Mouse (Mus musculus): ENCODE measurements around the gene Sox18.

The Sox18 gene

GRCm38 (mm10) chr2:181646626-181647472, 24.6 kb downstream of the Sox18 start:
- no peak for DNase-seq (ENCODE audit: low read depth, low spot score)

DNA sequence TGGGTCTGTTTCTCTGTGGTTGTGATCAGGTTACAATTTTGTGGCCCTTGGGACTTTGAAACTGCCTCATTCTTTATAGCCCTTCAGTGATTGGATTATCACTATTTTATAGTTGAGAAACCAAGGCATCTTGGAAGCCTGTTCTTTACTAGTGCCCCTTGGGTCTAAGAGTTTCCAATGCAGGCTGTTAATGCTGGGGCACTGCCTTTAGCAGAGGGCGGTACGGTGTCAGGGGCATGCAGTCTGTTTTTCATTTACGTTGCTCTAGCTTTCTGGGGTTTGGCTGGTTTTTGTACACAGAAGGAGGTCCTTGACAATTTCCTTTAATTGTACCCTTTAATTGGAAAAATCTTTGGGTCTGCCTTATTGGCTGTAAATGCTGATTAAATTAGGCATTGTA, 25.8 kb downstream of the Sox18 start:
- DNase-seq (ENCODE audit: low read depth, low spot score): no peak

DNA sequence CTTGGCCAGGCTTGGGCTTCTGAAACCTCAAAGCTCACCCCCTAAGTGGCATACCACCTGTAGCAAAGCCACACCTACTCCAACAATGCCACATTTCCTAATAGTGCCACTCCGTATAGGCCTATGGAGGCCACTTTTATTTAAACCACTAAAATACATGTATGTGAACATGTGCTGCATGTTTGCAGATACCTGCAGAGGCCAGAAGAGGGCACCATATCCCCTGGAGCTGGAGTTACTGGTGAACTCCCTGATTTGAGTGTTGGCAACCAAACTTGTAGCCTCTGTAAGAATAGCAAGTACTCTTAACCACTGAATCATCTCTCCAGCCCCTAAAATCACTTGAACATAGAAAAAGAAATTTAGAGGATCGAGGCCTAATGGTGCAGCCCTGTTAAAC, 27.1 kb downstream of the Sox18 start:
- DNase-seq (ENCODE audit: low read depth, low spot score): peak; percentile 68

GRCm38 (mm10) chr2:181635865-181636264, 35.6 kb downstream of the Sox18 start:
- DNase-seq (ENCODE audit: low read depth, low spot score): no peak

DNA sequence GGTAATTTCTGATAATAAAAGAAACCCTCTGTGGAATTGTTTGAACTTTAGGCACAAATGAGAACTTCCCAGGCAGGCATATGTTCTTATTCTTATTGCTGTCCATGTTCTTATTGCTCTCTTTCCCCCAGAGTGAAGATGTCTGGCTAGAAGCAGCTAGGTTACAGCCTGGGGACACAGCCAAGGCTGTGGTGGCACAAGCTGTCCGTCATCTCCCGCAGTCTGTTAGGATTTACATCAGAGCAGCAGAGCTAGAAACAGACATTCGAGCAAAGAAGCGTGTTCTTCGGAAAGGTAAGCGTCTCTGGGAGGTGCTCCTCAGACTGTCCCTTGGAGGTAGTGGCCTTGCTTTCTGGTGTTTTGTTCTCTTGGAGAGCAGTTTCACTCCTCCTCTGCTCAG, 38.8 kb downstream of the Sox18 start:
- peak; percentile 83 for DNase-seq (ENCODE audit: low read depth, low spot score)

DNA sequence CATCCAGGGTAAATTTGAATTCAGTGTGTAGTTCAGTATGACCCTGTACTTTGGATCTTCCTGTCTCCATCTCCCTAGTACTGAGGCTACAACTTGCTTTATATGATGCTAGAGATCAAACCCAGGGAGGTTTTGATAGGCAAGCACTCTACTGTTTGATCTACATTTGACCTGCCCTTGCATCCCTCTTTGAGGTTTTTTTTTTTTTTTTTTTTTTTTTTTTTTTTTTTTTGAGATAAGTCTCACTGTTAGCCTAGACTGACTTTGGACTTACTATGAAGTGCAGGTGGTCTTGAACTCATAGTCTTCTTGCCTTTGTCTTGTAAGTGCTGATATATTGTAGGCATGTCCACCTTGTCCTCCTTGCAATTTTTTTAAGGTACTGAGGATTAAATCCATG, 43.0 kb downstream of the Sox18 start:
- no peak for DNase-seq (ENCODE audit: low read depth, low spot score)

DNA sequence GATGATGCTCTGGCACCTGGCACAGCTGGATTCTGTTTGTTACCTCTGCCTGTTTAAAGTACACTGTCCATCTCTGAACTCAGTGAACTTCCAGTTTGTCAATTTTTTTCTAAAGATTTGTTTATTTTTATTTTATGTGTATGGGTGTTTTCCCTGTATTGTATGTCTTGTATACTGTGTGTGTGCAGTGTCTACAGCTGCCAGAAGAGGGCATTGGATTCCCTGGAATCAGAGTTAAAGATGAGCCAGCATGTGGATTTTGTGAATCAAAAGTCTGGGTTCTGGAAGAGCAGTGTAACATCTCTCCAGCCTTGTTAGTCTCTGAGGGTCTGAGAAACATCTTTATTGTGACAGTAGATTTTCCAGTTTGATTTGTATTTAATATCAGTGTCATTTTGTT, 48.0 kb downstream of the Sox18 start:
- DNase-seq (ENCODE audit: low read depth, low spot score): peak; percentile 51

All from brain, adult 2 months (tissue).